7 mouse cellular contexts compared by ENCODE assay signal in genomic region chr6:7554829-7555391, GRCm38 (mm10). TPM values are rescaled to one million over a fixed set of nuclear protein-coding genes. Genes with fewer than 3 reads are reported as not detected.
DNase-seq lines count a peak whose midpoint lies in the region; ATAC-seq and TF ChIP-seq lines count a peak whose summit lies in the region.

TSS of gene Tac1 (plus strand) at chr6:7554879.

- H3K4me1 ChIP-seq in embryonic facial prominence, embryonic 12.5 days = peaks cover 19% of the 10 kb centered on the region
- H3K4me1 ChIP-seq in hindbrain, embryonic 14.5 days (replicated peaks; ENCODE audit: control insufficient read depth, insufficient read depth, low read length) = peaks cover 21% of the 10 kb centered on the region; the same call in 1 of the 2 replicates
- H3K4me1 ChIP-seq in midbrain, embryonic 12.5 days = peaks cover 22% of the 10 kb centered on the region

- DNase-seq in left cerebral cortex, adult 2 months (ENCODE audit: extremely low spot score in 1 of 2, low spot score in 2 of 2) = peak in 1 of 2 experiments; percentile 22
- no peak for DNase-seq in left cerebral cortex, adult 9 months (ENCODE audit: low spot score in 2 of 2)
- no peak for DNase-seq in hindbrain, embryonic 14.5 days (ENCODE audit: low spot score)
- DNase-seq in urinary bladder, postnatal 25 days (ENCODE audit: low spot score) = no peak
- DNase-seq in spleen, adult 18-20 months = no peak

- peak within 1 kb of the TSS; percentile 60 for H3K4me2 ChIP-seq in embryonic facial prominence, embryonic 12.5 days (replicated peaks)
- H3K4me2 ChIP-seq in hindbrain, embryonic 14.5 days (replicated peaks) = peak within 1 kb of the TSS; percentile 85
- H3K4me2 ChIP-seq in midbrain, embryonic 12.5 days (replicated peaks) = peak within 1 kb of the TSS; percentile 76

- H3K9ac ChIP-seq in embryonic facial prominence, embryonic 12.5 days = no peak within 1 kb of the TSS
- H3K9ac ChIP-seq in hindbrain, embryonic 14.5 days = peak within 1 kb of the TSS; percentile 30
- peak within 1 kb of the TSS; percentile 32 for H3K9ac ChIP-seq in midbrain, embryonic 12.5 days (replicated peaks)

- WGBS in embryonic facial prominence, embryonic 12.5 days = under 1% methylated on average over 37 of the region's 37 CpGs
- WGBS in hindbrain, embryonic 14.5 days = 2% methylated on average over 37 of the region's 37 CpGs
- WGBS in midbrain, embryonic 12.5 days = 3% methylated on average over 37 of the region's 37 CpGs

- peaks cover 36% of the 10 kb centered on the region for H3K27me3 ChIP-seq in embryonic facial prominence, embryonic 12.5 days
- peaks cover 38% of the 10 kb centered on the region for H3K27me3 ChIP-seq in hindbrain, embryonic 14.5 days (ENCODE audit: control insufficient read depth, insufficient read depth, low read length)
- H3K27me3 ChIP-seq in midbrain, embryonic 12.5 days = peaks cover 36% of the 10 kb centered on the region

- H3K9me3 ChIP-seq in embryonic facial prominence, embryonic 12.5 days = no peaks in the 10 kb centered on the region
- H3K9me3 ChIP-seq in hindbrain, embryonic 14.5 days (ENCODE audit: control insufficient read depth, low read length) = no peaks in the 10 kb centered on the region
- no peaks in the 10 kb centered on the region for H3K9me3 ChIP-seq in midbrain, embryonic 12.5 days

- TF ChIP-seq CTCF in left cerebral cortex, adult 2 months (IDR thresholded peaks at IDR 0.05) = no peak

- no peak within 1 kb of the TSS for H3K4me3 ChIP-seq in left cerebral cortex, adult 2 months
- H3K4me3 ChIP-seq in embryonic facial prominence, embryonic 12.5 days = peak within 1 kb of the TSS; percentile 37
- peak within 1 kb of the TSS; percentile 41 for H3K4me3 ChIP-seq in hindbrain, embryonic 14.5 days (replicated peaks; ENCODE audit: low read length)
- peak within 1 kb of the TSS; percentile 43 for H3K4me3 ChIP-seq in midbrain, embryonic 12.5 days

- ATAC-seq in embryonic facial prominence, embryonic 12.5 days (ENCODE audit: insufficient number of reproducible peaks, insufficient read depth, low FRiP score, low TSS enrichment) = peak; percentile 60; the same call in 1 of the 2 replicates
- peak; percentile 77 for ATAC-seq in hindbrain, embryonic 14.5 days (ENCODE audit: low FRiP score)
- peak; percentile 63 for ATAC-seq in midbrain, embryonic 12.5 days (ENCODE audit: low FRiP score, low read depth)

- no peaks in the 10 kb centered on the region for H3K36me3 ChIP-seq in embryonic facial prominence, embryonic 12.5 days
- no peaks in the 10 kb centered on the region for H3K36me3 ChIP-seq in hindbrain, embryonic 14.5 days (replicated peaks; ENCODE audit: control insufficient read depth, insufficient read depth)
- no peaks in the 10 kb centered on the region for H3K36me3 ChIP-seq in midbrain, embryonic 12.5 days

- intact Hi-C loops in left cerebral cortex, adult 2 months (cut with DNase I) = no loop called here

- H3K27ac ChIP-seq in left cerebral cortex, adult 2 months = no peak within 1 kb of the TSS
- H3K27ac ChIP-seq in embryonic facial prominence, embryonic 12.5 days = no peak within 1 kb of the TSS
- no peak within 1 kb of the TSS for H3K27ac ChIP-seq in hindbrain, embryonic 14.5 days
- H3K27ac ChIP-seq in midbrain, embryonic 12.5 days (replicated peaks) = no peak within 1 kb of the TSS

RNA-seq across cellular contexts. Expression of gene Tac1, which starts in this region (rescaled TPM):
- 10 to 100 TPM; 19.7 to 60.9 TPM for total RNA-seq in left cerebral cortex, adult 2 months (2021)
- 15.5 and 16.8 TPM in 2 replicates for polyA plus RNA-seq in embryonic facial prominence, embryonic 12.5 days (2016; fragmentation: Nextera tagmentation; extraction: Ambion mirVana)
- 161 and 168 TPM in 2 replicates for polyA plus RNA-seq in hindbrain, embryonic 14.5 days (2014; fragmentation: Nextera tagmentation; extraction: Ambion mirVana)
- polyA plus RNA-seq in midbrain, embryonic 12.5 days (2016; fragmentation: Nextera tagmentation; extraction: Ambion mirVana) = 19.4 and 24.5 TPM in 2 replicates
